Mouse (Mus musculus): ENCODE data around the gene Rin3.

DNA sequence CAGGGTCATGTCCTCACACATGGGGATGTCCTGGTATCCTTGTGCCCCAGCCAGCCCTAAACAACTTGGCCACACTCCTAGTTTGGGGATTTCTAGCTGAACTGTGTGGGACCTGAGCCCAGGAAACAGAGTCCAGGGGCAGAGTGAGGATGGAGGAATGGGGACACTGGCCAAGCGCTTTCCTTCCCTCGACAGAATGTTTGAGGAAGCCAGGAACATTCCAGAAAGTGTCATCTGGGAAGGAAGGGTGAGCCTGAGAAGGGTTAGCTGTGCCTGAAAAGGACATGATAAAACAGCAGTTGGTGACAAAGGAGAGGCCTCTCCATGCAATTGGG is 42.0 kb downstream of the Rin3 start:
- TF ChIP-seq ZC3H11A (IDR thresholded peaks at IDR 0.05; ENCODE audit: borderline replicate concordance, low read depth, low read length) = no peak
- no peak for TF ChIP-seq ZNF384 (IDR thresholded peaks at IDR 0.05; ENCODE audit: low read depth, low read length)
- TF ChIP-seq HCFC1 (IDR thresholded peaks at IDR 0.05; ENCODE audit: borderline replicate concordance, insufficient read depth, low read length) = no peak
